Mouse (Mus musculus): Measurements from ENCODE around the gene Olfr1156. TPM values are rescaled to one million over a fixed set of nuclear protein-coding genes. Genes with fewer than 3 reads are reported as not detected.

The Olfr1156 gene
- polyA plus RNA-seq (2015; fragmentation: Nextera tagmentation; extraction: Ambion mirVana), result not detected in 2 replicates

DNA sequence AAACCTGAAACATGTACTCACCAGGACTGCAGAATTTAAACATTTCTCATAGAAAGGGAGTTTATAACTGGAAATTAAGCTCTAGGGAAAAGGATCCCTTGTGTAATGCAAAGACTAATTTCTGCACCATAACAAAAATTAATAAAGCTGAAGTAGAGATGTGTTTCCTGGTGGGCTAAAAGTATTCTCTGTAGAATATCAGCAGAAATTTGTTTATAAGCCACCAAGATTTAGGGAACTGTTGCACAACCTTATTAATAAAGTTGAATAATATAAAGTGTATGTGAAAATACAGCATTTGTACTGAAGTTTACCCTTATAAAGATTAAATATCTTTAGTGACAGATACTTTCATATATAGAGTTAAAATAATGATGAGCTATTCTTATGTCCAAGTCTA is at the start of gene Olfr1156:
Gene Olfr1156 (minus strand): TSS at position 101 of the 400 bp plus-strand sequence.
- no peak within 1 kb of the TSS for H3K27ac ChIP-seq
- H3K4me2 ChIP-seq, result no peak within 1 kb of the TSS
- H3K4me1 ChIP-seq, result no peaks in the 10 kb centered on the region
- H3K9ac ChIP-seq, result no peak within 1 kb of the TSS
- H3K27me3 ChIP-seq, result no peaks in the 10 kb centered on the region
- ATAC-seq (ENCODE audit: insufficient number of reproducible peaks, low FRiP score, low TSS enrichment, low read depth), result no peak
- H3K36me3 ChIP-seq, result no peaks in the 10 kb centered on the region
- H3K4me3 ChIP-seq, result no peak within 1 kb of the TSS
- H3K9me3 ChIP-seq, result no peaks in the 10 kb centered on the region

DNA sequence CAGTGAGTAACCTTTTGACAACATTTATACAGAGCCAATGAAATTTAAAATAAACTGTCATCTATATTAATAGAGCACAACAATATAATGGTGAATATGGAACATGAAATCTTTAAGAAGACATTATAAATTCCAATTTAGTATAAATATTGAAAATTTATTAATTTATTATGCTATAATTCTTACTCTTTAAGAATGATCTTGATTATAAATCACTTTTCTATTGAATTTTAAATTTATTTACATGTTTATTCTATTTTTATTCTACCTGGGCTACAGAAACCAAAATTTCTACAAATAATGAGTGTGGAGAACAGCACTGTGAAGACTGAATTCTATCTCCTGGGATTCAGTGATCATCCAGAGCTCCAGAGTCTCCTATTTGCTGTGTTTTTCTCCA is 36.9 kb upstream of the Olfr1156 start, which contains the start of gene Olfr1158:
Gene Olfr1158 (plus strand): TSS at position 301 of the 400 bp plus-strand sequence.
- Histone ChIP-seq H3K4me2 (no peak within 1 kb of the TSS), H3K9me3 (no peaks in the 10 kb centered on the region)

DNA sequence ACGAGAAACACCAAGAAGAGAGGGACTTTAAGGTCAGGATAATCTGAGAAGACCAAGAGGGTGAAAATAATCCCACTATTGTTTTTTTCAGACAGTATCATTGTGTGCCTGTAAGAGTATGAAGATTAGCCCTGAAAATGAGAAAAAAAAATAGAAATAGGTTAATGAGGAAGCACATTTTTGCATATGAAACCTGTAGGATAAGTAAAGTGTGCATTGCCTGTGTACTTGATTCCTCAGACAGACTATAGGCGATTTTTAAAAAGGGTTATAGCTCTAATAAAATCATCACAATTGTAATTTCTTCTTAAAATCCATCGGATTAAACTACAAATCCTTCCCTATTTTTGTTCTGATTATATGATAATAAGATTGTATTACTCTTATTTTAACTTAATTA is 21.7 kb upstream of the Olfr1156 start, which contains the start of gene Olfr74:
Gene Olfr74 (minus strand): TSS at position 101 of the 400 bp plus-strand sequence.
- no peak within 1 kb of the TSS for H3K27ac ChIP-seq
- no peaks in the 10 kb centered on the region for H3K4me1 ChIP-seq
- H3K4me2 ChIP-seq, result no peak within 1 kb of the TSS
- 70% methylated on average over 3 of the region's 3 CpGs for WGBS
- no peaks in the 10 kb centered on the region for H3K27me3 ChIP-seq
- no peak within 1 kb of the TSS for H3K9ac ChIP-seq
- H3K4me3 ChIP-seq, result no peak within 1 kb of the TSS
- H3K9me3 ChIP-seq, result no peaks in the 10 kb centered on the region
- no peak for ATAC-seq (ENCODE audit: insufficient number of reproducible peaks, low FRiP score, low TSS enrichment, low read depth)
- no peaks in the 10 kb centered on the region for H3K36me3 ChIP-seq

More for the DNA sequence above, 36.9 kb upstream of the Olfr1156 start, which contains the start of gene Olfr1158:
- no peaks in the 10 kb centered on the region for H3K27me3 ChIP-seq
- H3K27ac ChIP-seq, result no peak within 1 kb of the TSS
- no peak within 1 kb of the TSS for H3K4me3 ChIP-seq
- ATAC-seq (ENCODE audit: insufficient number of reproducible peaks, low FRiP score, low TSS enrichment, low read depth), result no peak
- no peak within 1 kb of the TSS for H3K9ac ChIP-seq
- no peaks in the 10 kb centered on the region for H3K36me3 ChIP-seq
- H3K4me1 ChIP-seq, result no peaks in the 10 kb centered on the region

DNA sequence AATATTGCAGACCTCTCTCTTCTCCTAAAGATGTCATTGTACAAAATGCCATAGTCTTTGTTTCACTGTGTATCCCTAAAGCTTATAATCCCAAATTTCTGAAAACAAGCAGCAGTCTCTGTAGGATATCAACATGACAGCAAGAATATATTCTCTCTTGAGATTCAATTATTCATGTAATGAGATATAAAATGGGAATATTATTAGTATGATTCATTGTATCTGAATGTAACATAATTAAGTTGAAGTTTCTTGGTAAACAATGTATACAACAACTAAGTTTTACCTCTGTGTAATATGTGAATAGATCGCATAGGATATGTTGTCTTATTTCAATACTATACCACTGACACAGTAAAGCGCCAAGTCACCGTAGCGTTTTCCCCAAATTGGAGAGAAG is 15.3 kb upstream of the Olfr1156 start, which contains the start of gene Olfr1157:
Gene Olfr1157 (minus strand): TSS at position 101 of the 400 bp plus-strand sequence.
- no peak within 1 kb of the TSS for H3K4me2 ChIP-seq
- H3K27ac ChIP-seq, result no peak within 1 kb of the TSS
- H3K4me1 ChIP-seq, result no peaks in the 10 kb centered on the region
- no peak for ATAC-seq (ENCODE audit: insufficient number of reproducible peaks, low FRiP score, low TSS enrichment, low read depth)
- 97% methylated on average over 4 of the region's 4 CpGs for WGBS
- no peaks in the 10 kb centered on the region for H3K27me3 ChIP-seq
- H3K36me3 ChIP-seq, result no peaks in the 10 kb centered on the region
- H3K9me3 ChIP-seq, result no peaks in the 10 kb centered on the region
- no peak within 1 kb of the TSS for H3K4me3 ChIP-seq
- no peak within 1 kb of the TSS for H3K9ac ChIP-seq

DNA sequence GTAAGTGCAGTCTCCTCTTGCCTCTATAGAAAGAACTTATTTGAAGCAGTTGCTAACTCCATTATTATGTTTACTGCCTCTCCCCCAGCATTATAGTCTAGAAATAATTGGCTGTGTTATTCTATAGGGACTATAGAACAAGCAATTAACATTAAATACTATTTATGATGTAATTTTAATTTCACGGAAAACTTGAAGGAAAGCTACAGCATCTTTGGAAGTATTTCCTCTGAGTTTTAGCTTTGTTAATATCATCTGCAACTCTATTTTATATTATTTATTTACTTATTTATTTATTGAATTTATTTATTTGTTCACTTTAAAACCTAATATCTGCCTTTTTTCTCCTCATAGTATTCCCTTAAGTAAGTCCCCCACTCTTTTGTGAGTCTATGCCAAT is 7.9 kb downstream of the Olfr1156 start, which contains the start of gene Olfr1155:
Gene Olfr1155 (minus strand): TSS at position 101 of the 400 bp plus-strand sequence.
- Histone ChIP-seq H3K4me3 (no peak within 1 kb of the TSS), H3K36me3 (no peaks in the 10 kb centered on the region), H3K27ac (no peak within 1 kb of the TSS), H3K4me1 (no peaks in the 10 kb centered on the region), H3K9me3 (no peaks in the 10 kb centered on the region), H3K9ac (no peak within 1 kb of the TSS), H3K27me3 (no peaks in the 10 kb centered on the region), H3K4me2 (no peak within 1 kb of the TSS)
- no peak for ATAC-seq (ENCODE audit: insufficient number of reproducible peaks, low FRiP score, low TSS enrichment, low read depth)
- WGBS, result 94% methylated on average over 1 of the region's 1 CpGs

DNA sequence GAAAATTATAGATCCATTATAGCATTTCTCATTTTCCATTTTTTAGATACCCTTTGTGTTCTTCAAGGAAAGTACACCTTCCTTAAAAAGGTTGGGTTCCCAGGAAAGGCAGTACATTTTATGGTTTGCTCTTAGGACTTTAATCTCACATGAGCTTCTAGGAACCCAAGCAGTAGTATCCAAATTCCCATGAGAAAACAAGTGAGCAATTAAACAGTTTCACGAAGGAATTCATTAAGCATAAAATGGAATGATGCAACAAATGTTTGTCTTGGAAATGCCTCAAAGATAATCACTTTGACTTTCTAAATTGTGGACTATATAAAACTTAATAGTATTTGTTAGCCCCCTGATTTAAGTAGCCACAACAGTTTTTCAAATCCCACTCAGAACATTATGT is 47.8 kb downstream of the Olfr1156 start, which contains the start of gene Olfr1154:
Gene Olfr1154 (minus strand): TSS at position 101 of the 400 bp plus-strand sequence.
- no peak within 1 kb of the TSS for H3K27ac ChIP-seq
- no peak within 1 kb of the TSS for H3K4me2 ChIP-seq
- H3K36me3 ChIP-seq, result no peaks in the 10 kb centered on the region
- H3K27me3 ChIP-seq, result no peaks in the 10 kb centered on the region
- WGBS, result 83% methylated on average over 1 of the region's 1 CpGs
- no peaks in the 10 kb centered on the region for H3K4me1 ChIP-seq
- ATAC-seq (ENCODE audit: insufficient number of reproducible peaks, low FRiP score, low TSS enrichment, low read depth), result no peak
- no peak within 1 kb of the TSS for H3K4me3 ChIP-seq
- H3K9ac ChIP-seq, result no peak within 1 kb of the TSS
- H3K9me3 ChIP-seq, result no peaks in the 10 kb centered on the region

Other genes starting within 250 kb of the Olfr1156 start
- gene Olfr1137, start 239.9 kb downstream of the Olfr1156 start, polyA plus RNA-seq (2015; fragmentation: Nextera tagmentation; extraction: Ambion mirVana), result not detected in 2 replicates
- not detected in 2 replicates for gene Olfr1138, start 213.1 kb downstream of the Olfr1156 start, polyA plus RNA-seq (2015; fragmentation: Nextera tagmentation; extraction: Ambion mirVana)
- gene Olfr1140, start 209.3 kb downstream of the Olfr1156 start, polyA plus RNA-seq (2015; fragmentation: Nextera tagmentation; extraction: Ambion mirVana), result not detected in 2 replicates
- gene Olfr1141, start 199.1 kb downstream of the Olfr1156 start, polyA plus RNA-seq (2015; fragmentation: Nextera tagmentation; extraction: Ambion mirVana), result not detected in 2 replicates
- gene Olfr152, start 173.6 kb downstream of the Olfr1156 start, polyA plus RNA-seq (2015; fragmentation: Nextera tagmentation; extraction: Ambion mirVana), result not detected in 2 replicates
- not detected in 2 replicates for gene Olfr1143, start 152.5 kb downstream of the Olfr1156 start, polyA plus RNA-seq (2015; fragmentation: Nextera tagmentation; extraction: Ambion mirVana)
- not detected in 2 replicates for gene Olfr1145, start 143.3 kb downstream of the Olfr1156 start, polyA plus RNA-seq (2015; fragmentation: Nextera tagmentation; extraction: Ambion mirVana)
- gene Olfr1148, start 122.6 kb downstream of the Olfr1156 start, polyA plus RNA-seq (2015; fragmentation: Nextera tagmentation; extraction: Ambion mirVana), result not detected in 2 replicates
- gene Olfr1150-ps1, start 109.1 kb downstream of the Olfr1156 start, polyA plus RNA-seq (2015; fragmentation: Nextera tagmentation; extraction: Ambion mirVana), result not detected in 2 replicates
- gene Olfr1151, start 97.2 kb downstream of the Olfr1156 start, polyA plus RNA-seq (2015; fragmentation: Nextera tagmentation; extraction: Ambion mirVana), result not detected in 2 replicates
- gene Olfr1152, start 86.6 kb downstream of the Olfr1156 start, polyA plus RNA-seq (2015; fragmentation: Nextera tagmentation; extraction: Ambion mirVana), result not detected in 2 replicates
- gene Olfr1153, start 58.1 kb downstream of the Olfr1156 start, polyA plus RNA-seq (2015; fragmentation: Nextera tagmentation; extraction: Ambion mirVana), result not detected in 2 replicates
- gene Olfr1154, start 47.9 kb downstream of the Olfr1156 start, polyA plus RNA-seq (2015; fragmentation: Nextera tagmentation; extraction: Ambion mirVana), result not detected in 2 replicates
- not detected in 2 replicates for gene Olfr1155, start 8.0 kb downstream of the Olfr1156 start, polyA plus RNA-seq (2015; fragmentation: Nextera tagmentation; extraction: Ambion mirVana)
- not detected in 2 replicates for gene Olfr1157, start 15.2 kb upstream of the Olfr1156 start, polyA plus RNA-seq (2015; fragmentation: Nextera tagmentation; extraction: Ambion mirVana)
- not detected in 2 replicates for gene Olfr74, start 21.6 kb upstream of the Olfr1156 start, polyA plus RNA-seq (2015; fragmentation: Nextera tagmentation; extraction: Ambion mirVana)
- not detected in 2 replicates for gene Olfr1158, start 37.0 kb upstream of the Olfr1156 start, polyA plus RNA-seq (2015; fragmentation: Nextera tagmentation; extraction: Ambion mirVana)
- not detected in 2 replicates for gene Olfr1160, start 55.2 kb upstream of the Olfr1156 start, polyA plus RNA-seq (2015; fragmentation: Nextera tagmentation; extraction: Ambion mirVana)
- not detected in 2 replicates for gene Olfr1161, start 69.7 kb upstream of the Olfr1156 start, polyA plus RNA-seq (2015; fragmentation: Nextera tagmentation; extraction: Ambion mirVana)
- gene Olfr73, start 84.6 kb upstream of the Olfr1156 start, polyA plus RNA-seq (2015; fragmentation: Nextera tagmentation; extraction: Ambion mirVana), result 0.05 TPM in 1 of 2 replicates, not detected in the other
- not detected in 2 replicates for gene Olfr1162, start 98.0 kb upstream of the Olfr1156 start, polyA plus RNA-seq (2015; fragmentation: Nextera tagmentation; extraction: Ambion mirVana)
- gene Olfr1163, start 118.7 kb upstream of the Olfr1156 start, polyA plus RNA-seq (2015; fragmentation: Nextera tagmentation; extraction: Ambion mirVana), result not detected in 2 replicates
- not detected in 2 replicates for gene Olfr1164, start 140.9 kb upstream of the Olfr1156 start, polyA plus RNA-seq (2015; fragmentation: Nextera tagmentation; extraction: Ambion mirVana)
- not detected in 2 replicates for gene Olfr1166, start 175.2 kb upstream of the Olfr1156 start, polyA plus RNA-seq (2015; fragmentation: Nextera tagmentation; extraction: Ambion mirVana)
- not detected in 2 replicates for gene Olfr1167, start 202.1 kb upstream of the Olfr1156 start, polyA plus RNA-seq (2015; fragmentation: Nextera tagmentation; extraction: Ambion mirVana)
- gene Olfr1168, start 228.8 kb upstream of the Olfr1156 start, polyA plus RNA-seq (2015; fragmentation: Nextera tagmentation; extraction: Ambion mirVana), result not detected in 2 replicates

Measured in limb, embryonic 15.5 days (tissue).